Mouse (Mus musculus) bone marrow, adult 2 months (tissue): Measurements from ENCODE around the gene Klk1.

Experiments
- CTCF ChIP-seq: fragments of 200-500 bp; IDR thresholded peaks from 2 replicates; pipeline ENCODE4 v1.5.1; 2011; ENCODE audit warnings: low read length, control low read depth; ENCODE audit not compliant: control insufficient read depth, insufficient read depth
- POLR2A ChIP-seq: fragments of 200-500 bp; IDR thresholded peaks from 2 replicates; pipeline ENCODE4 v1.6.1; 2011; ENCODE audit warnings: low read depth, mild to moderate bottlenecking, control low read depth, low read length, borderline replicate concordance; ENCODE audit not compliant: control insufficient read depth

GRCm38 (mm10) chr7:44271309-44271708 lies 46.1 kb downstream of the Klk1 start:
- TF ChIP-seq CTCF (no peak), POLR2A (no peak)
